Mouse (Mus musculus) gastrocnemius, postnatal 14 days (tissue): ENCODE data around the gene Rex1bd. TPM values are rescaled to one million over a fixed set of nuclear protein-coding genes. Genes with fewer than 3 reads are reported as not detected.

Experiments
- DNase-seq: peaks from one replicate; pipeline ENCODE4 v3.0.0; 2021; ENCODE audit warnings: mixed read lengths
- intact Hi-C: fragments of 180-260 bp; cut with DNase I; formaldehyde crosslinking; loops from one replicate; pipeline ENCODE4 v1.15.1; 2025; ENCODE audit warnings: low total_unique reads
- long read RNA-seq, 2 experiments: library from polyadenylated mRNA; stranded (forward); transcript quantifications; one replicate each; pipeline ENCODE4 v2.0.0; 2021
- total RNA-seq, 2 experiments: library from RNA; stranded (reverse); gene quantifications; 2 replicates each; pipeline ENCODE4 v1.2.3; 2021

Gene Rex1bd
- 100 to 1,000 TPM; 118 to 122 TPM for total RNA-seq
- long read RNA-seq, experiment 1, transcript Rex1bd-207 (3 exons, 542 nt) = minor isoform, 46 of 102 reads
- long read RNA-seq, experiment 1, transcript Rex1bd-201 (5 exons, 671 nt) = major isoform, 52 of 102 reads
- long read RNA-seq, experiment 1, partial matches to known transcripts = 2 of 102 reads
- long read RNA-seq, experiment 1, other reads (novel, unspliced or antisense) = 0 of 102 reads
- long read RNA-seq, experiment 2, transcript Rex1bd-201 (5 exons, 671 nt) = major isoform, 51 of 106 reads
- long read RNA-seq, experiment 2, transcript Rex1bd-207 (3 exons, 542 nt) = minor isoform, 41 of 106 reads
- long read RNA-seq, experiment 2, partial matches to known transcripts = 5 of 106 reads
- long read RNA-seq, experiment 2, other reads (novel, unspliced or antisense) = 4 of 106 reads

DNA sequence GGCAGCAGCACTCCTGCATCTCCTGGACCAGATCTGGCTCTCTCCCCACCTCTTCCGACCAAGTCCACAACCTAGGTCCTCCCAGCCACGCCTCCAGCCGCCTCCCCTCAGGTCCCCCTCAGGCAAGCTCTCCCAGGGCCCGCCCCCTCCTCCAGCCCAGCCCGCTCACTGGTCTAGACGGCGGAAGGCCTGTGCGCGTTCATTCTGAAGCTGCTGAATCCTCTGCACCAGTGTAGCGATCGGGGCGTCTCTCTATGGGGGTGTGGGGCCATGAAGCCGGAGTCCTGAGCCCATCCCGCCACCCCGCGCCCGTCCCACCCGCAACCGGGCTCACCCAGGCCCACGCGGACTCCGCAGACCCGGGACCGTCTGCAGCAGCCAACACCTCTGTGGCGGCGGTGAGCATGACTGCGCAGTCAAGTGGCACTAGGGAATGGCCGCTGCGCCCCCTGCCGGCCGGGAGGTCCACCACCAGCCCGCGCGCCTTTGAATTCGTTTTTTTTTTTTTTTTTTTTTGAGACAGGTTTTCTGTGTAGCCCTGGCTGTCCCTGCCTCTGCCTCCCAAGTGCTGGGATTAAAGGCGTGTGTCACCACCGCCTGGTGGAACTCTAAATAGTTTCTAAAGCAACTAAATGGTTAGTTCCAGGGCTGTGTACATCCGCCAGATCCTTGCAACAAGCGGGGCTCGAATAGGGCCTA lies at the start of gene Rex1bd:
Gene Rex1bd (minus strand): TSS at position 425 of the 699 bp plus-strand sequence.
- peak; percentile 92 for DNase-seq
- intact Hi-C loops = no loop called here

DNA sequence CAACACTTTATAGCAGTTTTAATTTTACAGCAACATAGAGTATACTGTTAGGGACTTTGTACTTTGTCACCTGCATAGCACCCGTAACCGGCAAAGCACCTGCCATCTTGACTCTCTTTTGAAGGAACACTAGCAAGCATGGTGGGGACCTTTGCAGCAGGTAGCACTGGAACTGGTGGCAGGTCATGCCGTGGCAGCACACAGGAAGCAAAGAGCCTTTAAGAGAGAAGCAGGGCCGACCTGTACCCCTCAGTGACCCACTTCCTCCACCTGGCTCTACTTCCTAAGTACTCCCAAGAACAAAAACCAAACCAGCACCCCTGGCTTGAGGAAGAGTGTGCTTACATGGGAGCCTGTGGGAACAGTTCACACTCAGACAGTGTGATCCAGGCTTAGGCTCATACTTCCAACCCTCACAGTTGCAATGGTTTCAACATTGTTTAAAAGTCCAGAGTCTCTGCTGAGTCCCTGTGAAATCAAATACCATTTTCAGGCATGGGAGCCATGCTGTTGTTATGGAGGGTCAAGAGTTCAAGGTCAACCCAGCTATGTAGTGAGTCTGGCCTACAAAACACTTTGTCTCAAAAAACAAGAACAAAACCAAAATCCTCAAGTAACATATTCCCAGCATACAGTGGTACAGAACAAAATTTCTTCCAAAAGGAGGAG lies 48.7 kb upstream of the Rex1bd start:
- intact Hi-C loops = no loop called here

DNA sequence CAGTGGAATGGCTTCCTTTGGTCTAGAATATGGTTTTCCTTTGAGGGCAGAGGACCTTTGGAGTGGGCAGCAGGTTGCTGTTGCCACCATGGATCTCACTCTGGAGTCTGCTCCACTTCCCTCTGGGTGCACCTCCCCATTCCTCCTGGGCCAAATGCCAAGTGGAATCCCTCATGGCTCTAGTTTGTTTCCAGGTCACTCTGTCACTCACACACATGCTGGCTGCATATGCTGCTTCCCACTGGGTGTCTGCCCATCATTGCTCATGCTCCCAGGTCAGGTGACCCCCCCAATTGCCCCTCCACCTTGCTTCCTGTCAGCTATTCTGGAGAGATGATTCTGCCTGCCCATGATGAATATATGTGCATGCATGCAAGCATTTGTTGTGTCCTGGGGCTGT lies 47.2 kb upstream of the Rex1bd start:
- DNase-seq = peak; percentile 67
- intact Hi-C loops = no loop called here

More for the DNA sequence above, 48.7 kb upstream of the Rex1bd start:
- DNase-seq = no peak

DNA sequence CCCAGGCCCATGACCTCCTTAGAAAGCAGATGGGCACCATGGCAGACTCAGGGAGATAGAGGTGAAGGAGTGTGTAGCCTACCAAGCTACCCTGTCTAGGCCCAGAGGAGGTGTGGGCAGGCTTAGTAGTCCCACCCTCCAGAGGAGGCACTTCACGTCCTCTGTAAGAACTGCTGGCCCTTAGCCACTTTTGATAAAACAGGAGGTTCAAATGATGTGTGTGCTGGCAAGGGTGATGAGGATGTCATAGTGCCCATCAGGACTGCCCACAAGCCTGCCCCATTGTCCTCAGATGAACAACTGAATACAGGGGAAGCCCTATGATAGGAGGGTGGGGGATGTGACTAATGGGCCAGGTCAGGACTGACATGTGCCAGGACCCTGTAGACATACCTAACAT lies 46.3 kb upstream of the Rex1bd start:
- no peak for DNase-seq
- intact Hi-C loops = no loop called here

DNA sequence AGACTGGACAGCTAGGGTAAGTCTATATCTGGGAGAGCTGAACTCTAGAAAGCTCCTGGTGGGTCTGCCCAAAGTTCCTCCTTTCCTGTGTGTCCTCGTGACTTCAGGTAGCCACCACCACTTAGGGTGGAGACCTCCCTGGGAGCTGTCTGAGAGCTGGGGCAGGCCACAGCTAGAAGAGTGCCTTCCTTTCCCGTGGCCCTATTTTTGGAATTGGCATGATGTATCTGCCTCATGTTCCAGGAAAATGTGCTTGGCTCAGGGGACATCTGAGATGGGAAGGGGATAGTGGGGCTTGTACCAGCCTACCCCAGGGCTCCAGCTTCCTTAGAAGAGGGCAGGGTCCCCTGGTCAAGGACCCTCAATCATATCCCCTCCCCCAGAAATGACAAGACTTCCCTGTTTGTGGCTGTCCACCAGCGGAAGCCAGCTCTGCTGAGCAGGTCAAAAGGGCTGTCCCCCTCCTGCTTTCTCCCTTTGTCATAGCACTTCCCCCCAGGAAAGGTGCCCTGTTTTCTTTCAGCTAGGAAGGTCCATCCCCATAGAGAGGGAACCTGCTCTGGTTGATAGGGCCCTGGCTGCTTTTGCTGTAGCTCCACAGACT lies 45.1 kb upstream of the Rex1bd start:
- no peak for DNase-seq
- intact Hi-C loops = no loop called here

DNA sequence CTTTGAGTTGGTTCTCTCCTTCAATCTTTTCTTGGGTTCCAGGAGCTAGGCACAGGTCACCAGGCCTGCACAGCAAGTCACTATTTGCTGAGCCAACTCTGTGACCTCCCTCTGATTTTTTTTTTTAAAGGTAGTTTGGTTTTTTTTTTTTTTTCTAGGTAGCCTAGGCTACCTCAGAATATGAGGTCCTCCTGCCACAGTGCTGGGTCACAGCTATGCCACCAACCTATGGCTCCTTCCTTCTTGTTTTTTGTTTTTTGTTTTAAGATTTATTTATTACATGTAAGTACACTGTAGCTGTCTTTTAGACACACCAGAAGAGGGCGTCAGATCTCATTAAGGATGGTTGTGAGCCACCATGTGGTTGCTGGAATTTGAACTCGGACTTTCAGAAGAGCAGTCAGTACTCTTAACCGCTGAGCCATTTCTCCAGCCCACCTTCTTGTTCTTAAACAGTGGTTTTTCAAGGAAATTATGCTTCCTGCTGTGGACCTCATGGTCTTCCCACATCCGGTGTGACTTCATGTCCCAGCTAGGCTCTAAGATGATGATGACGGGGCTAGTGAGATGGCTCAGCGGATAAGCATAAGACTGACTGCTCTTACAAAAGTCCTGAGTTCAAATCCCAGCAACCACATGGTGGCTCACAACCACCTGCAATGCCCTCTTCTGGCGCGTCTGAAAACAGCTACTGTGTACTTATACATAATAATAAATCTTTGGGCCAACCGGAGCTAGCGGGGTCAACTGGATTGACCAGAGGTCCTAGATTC lies 43.0 kb upstream of the Rex1bd start:
- no peak for DNase-seq
- intact Hi-C loops = no loop called here

DNA sequence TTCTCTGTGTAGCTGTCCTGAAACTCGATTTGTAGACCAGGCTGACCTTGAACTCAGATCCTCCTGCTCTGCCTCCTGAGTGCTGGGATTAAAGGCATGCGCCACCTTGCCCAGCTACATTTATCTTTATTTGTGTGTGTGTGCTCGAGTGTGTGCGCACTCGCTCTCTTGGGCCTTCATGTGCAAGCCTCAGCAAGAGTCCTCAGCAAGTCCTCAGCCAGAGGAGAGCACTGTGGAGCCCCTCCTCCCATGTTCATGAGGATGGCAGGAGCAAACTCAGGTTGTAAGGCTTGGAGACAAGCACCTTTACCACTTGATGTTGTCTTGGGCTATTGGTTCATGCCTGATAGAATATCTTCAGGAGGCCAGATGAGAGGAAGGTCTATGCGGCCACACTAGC lies 41.2 kb upstream of the Rex1bd start:
- no peak for DNase-seq
- intact Hi-C loops = no loop called here

DNA sequence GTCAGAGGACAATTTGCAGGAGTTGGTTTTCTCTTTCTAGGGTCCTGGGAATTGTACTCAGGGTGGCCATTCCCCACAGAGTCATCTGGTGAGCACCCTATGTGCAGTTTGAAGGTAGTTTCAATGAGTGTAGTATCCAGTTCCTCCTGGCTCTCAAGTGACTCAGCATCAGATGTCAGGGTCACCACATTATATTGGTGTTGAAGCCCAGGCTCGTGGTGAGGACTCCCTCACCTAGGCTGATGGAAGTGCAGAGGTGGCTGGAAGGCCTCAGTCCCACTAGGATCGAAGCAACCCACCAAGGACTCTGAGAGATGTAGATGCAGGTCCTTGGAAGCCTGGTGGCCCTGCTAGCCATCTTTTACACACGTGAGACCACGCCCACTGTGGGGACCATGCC lies 39.9 kb upstream of the Rex1bd start:
- no peak for DNase-seq
- intact Hi-C loops = no loop called here

DNA sequence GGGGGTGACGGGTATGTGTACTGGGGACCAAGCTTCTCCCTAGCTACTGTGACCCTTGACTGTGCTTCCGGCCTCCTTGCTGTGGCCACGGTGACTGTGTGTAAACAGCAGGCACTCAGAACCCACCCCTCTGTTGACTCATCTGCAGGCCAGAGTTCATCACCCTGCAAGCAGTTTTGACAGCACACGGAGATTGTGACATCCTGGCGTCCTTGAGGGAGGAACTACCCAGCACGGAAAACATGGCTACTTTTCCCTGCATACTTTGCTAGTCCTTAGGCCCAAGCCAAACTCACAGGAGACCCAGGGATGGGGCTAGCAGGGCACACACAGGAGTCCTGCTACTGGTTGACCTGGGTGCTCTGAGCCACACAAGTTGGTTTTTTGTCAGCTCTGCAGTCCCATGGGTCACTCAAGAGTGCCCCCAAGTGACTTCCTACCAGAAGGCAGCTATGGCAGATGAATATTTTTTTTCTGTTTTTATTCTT lies 37.7 kb upstream of the Rex1bd start:
- intact Hi-C loops = no loop called here
- no peak for DNase-seq

DNA sequence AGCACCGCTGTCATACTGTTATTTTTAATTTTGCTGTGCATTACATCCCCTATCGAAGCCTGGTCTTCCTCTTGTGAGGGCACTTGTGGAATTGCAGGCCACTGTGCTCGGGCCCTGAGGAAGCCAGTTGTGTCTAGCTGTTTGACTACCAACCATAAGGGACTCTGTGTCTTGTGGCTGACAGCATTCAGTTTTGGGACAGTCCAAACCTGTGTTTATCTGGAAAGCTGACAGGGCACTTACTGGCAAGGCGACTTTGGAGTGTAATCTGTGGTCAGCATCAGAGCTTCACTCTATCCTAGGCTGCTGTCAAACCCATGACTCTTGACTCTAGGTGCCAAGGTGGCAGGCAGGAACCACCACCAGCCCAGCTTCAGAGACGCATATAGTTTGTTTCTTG lies 34.5 kb upstream of the Rex1bd start:
- intact Hi-C loops = no loop called here

DNA sequence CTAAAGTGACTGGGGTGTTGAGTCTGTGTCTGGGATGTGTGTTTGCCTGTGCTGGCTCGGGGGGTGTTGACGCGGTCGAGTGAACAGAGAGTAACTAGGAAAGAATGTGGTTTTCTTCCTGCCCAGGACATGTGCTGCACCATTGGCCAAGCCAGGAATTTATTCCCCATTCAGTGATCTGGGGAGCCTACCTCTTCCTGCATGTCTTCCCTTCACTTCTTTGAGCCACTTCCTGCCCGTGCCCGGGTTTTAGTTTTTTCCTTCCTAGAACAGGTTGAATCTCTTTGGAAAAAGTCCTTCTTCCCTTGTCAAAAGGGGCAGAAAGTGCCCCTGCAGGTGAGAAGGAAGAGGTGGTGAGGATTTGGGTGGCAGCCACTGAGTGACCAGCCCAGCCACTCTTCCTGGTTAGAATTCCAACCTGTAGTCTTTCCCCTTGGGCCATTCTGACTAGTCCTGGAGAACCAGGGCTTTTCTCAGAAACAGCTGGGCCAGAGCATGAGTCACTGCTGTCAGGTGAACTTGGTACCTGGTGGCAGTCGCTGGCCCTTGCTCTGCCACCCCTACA lies 34.0 kb upstream of the Rex1bd start:
- no peak for DNase-seq
- intact Hi-C loops = no loop called here

More for the DNA sequence above, 34.5 kb upstream of the Rex1bd start:
- no peak for DNase-seq

DNA sequence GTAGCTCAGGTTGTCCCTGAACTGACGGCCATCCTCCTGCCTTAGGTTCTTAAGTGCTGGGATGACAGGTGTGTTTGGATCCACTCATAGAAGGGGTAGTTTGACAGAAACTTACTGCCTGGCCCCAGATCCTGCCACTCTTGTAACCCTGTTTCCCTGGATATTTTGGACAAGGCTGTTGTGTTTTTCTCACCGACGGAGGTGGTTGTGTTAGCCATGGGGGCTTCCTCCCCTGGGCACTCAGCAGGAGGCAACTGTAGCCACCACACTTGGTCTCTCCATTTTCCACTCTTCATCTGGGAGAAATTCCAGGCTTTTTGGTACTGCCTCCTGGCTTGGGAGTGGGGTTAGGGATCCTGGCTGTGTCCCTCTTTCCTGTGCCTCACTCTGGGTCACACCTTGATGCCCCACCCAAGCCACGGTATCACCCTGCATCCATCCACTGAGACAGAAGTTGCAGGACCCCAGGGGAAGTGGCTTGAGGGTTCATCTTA lies 33.5 kb upstream of the Rex1bd start:
- intact Hi-C loops = no loop called here
- no peak for DNase-seq

DNA sequence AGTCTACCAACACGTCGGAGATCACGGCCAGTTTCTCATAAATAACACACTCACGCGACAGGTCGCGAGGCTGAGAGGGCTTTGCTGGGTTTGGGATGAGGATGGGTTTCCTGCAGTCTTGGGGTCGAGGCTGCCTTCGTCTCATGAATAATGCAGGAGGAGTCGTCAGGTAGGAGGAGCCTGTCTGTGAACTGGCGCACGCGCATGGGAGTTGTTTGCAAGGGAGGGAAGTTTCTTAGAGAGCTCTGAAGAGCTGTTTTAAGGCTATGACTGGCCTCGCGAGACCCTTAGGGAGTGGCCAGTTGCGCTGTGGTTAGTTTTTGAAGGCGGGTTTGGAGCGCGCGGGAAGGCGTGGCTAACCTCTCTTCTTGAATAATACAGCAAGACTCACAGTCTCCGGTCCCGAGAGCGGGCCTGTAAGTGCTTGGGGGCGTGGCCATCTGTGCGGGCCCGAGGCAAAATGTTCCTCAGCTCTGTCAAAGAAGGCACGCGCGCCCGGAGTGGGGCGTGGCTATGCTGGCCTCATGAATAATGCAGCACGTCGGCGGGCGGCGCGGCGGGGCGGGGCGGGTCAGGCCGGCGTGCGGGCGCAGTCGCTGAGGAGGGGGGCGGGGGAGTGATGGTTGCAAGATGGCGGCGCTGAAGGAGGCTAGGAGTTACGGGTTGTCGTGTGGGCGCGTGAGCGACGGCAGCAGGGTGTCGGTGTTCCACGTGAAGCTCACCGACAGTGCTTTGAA lies 32.7 kb upstream of the Rex1bd start, which contains the start of gene Ell:
Gene Ell (plus strand): TSS at position 381 of the 737 bp plus-strand sequence.
- peak; percentile 100 for DNase-seq
- intact Hi-C loops = no loop called here

DNA sequence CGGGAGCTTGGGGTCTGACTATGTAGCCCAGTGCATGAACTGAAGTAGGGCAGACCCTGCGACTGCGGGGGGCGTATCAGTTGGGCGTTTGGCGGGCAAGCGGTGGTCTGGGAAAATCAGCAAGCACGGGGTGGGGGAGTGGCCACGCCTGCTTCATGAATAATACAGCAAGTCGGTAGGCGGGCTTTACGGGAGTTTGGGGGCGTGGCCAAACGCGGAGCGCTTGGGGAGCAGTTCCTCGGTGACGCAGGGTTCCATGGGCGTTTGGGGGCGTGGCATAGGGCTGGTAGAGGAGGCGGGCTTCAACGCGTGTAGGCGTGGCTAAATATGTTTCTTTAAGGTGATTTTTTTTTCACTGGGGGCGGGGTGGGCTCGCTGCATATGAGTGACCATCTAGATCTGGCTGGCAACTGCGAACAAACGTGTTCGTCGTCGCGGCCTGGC lies 32.1 kb upstream of the Rex1bd start:
- intact Hi-C loops = no loop called here
- DNase-seq = peak; percentile 100

DNA sequence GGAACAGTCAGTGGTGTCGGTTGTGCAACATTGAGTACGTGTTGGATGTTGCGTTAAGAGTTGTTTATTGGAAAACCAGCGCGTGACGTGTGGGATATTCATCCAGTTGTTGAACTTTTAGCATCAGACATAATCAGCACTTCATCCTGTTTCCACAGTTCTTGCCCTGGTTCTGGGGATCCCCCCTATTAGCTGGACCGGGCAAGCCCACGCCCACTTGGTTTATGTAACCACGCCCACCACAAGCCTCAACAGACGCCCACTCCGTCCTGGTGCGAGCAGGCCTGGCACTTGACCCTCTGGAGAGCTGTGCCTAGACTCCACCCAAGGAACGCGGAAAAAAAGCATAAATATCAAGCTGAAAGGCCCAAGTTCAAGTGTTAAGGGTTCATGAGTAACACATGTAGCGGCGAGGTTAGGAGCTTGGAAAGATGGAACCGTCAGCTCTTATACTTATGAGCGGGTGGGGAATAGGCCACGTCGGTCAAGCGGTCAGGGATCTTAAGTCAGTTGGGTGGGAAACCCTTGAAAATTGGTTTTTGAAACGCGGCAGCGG lies 31.6 kb upstream of the Rex1bd start:
- DNase-seq = peak; percentile 65
- intact Hi-C loops = no loop called here

DNA sequence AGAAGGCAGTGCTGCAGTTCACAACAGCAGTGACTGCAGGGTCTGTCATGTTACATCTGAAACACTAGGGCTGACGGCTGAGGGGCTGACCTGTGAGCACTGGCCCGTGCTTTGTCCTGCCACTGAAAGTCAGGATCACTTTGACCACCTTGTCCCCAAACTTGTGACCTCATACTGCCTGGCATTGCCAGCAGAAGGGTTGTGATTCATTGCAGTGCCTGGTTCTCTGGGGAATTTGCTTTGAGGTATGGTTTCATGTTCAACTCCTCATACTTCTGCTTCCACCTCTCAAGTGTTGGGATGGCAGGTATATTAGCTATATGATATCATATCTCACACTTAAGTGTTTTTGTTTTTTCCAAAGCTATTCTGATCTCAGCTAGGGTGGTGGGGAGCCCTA lies 29.1 kb upstream of the Rex1bd start:
- DNase-seq = no peak
- intact Hi-C loops = no loop called here

DNA sequence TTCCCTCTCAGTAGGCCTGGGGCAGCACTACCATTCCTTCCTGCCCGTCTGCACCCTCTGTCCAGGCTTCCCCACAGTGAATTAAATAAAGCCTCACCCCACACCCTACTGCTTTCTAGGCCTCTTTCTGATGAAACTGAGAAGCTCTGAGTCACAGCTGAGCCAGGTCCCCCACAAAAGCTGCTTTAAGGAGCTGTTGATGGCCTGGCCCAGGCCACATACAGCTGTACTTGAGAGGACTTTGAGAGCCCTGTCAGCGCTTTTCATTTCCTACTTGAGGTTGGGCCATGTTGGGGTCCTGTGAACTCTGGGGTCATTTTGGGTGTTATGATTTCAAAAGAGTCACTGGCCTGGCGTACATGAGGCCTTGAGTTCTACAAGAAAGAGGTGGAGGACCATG lies 28.7 kb upstream of the Rex1bd start:
- DNase-seq = no peak
- intact Hi-C loops = no loop called here

DNA sequence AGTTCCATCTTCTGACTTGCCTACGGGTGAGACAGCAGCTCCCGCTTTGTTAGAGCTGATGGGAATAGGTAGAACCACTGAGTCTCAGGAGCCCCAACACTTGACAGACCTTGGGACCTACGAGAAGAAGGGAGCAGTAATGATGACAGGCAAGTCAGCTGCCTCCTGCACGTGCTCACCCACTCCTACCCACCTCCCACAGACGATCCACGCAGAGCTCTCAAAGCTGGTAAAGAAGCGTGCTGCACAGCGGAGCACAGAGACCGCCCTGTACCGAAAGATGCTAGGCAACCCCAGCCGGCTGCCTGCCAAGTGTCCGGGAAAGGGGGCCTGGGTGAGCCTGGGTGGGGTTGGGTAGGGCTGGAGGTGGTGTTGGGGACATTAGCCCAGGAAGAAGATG lies 27.7 kb upstream of the Rex1bd start:
- no peak for DNase-seq
- intact Hi-C loops = no loop called here
